Mouse (Mus musculus) olfactory bulb, adult 2 months (tissue): ENCODE results near the gene Mrtfa.

ENCODE experiments used
- CTCF ChIP-seq: fragments of 200-500 bp; IDR thresholded peaks from 2 replicates; pipeline ENCODE4 v1.5.1; 2012; ENCODE audit warnings: low read depth, mild to moderate bottlenecking, low read length, moderate library complexity; ENCODE audit not compliant: insufficient read depth
- POLR2A ChIP-seq: fragments of 200-500 bp; IDR thresholded peaks from 2 replicates; pipeline ENCODE4 v1.6.1; 2012; ENCODE audit warnings: mild to moderate bottlenecking, low read depth, low read length, moderate library complexity; ENCODE audit not compliant: insufficient read depth

DNA sequence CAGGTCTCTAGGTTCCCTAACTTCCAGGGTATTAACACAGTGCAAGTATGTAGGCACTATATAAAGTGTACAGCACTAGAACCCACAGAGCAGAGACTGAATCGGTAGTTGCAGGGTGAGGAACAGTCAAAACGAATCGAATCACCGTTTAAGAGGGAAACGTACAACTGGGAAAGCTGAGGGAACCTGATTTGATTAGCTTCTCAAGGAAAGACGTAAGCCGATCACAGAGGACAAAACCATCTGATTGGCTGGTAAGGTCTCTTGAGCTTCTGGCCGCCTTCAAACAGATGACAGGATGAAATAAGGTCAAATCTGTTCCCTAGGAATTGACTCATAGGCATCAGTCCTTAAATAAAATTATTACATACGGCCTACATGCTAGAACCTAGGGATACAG, 106.7 kb downstream of the Mrtfa start:
- no peak for TF ChIP-seq POLR2A
- TF ChIP-seq CTCF, result no peak
